Mouse (Mus musculus) cerebellum, adult 2 months (tissue): ENCODE measurements around the gene Rad1.
A peak's percentile ranks its signal among the peaks of the same experiment; 100 is the strongest.

Source experiments
- CTCF ChIP-seq: fragments of 200-500 bp; IDR thresholded peaks from 2 replicates; pipeline ENCODE4 v1.5.1; 2011; ENCODE audit warnings: low read depth, mild to moderate bottlenecking, control low read depth, low read length, moderate library complexity, borderline replicate concordance; ENCODE audit not compliant: insufficient read depth
- POLR2A ChIP-seq: fragments of 200-500 bp; IDR thresholded peaks from 2 replicates; pipeline ENCODE4 v1.6.1; 2011; ENCODE audit warnings: low read length, control low read depth, borderline replicate concordance; ENCODE audit not compliant: insufficient read depth

DNA sequence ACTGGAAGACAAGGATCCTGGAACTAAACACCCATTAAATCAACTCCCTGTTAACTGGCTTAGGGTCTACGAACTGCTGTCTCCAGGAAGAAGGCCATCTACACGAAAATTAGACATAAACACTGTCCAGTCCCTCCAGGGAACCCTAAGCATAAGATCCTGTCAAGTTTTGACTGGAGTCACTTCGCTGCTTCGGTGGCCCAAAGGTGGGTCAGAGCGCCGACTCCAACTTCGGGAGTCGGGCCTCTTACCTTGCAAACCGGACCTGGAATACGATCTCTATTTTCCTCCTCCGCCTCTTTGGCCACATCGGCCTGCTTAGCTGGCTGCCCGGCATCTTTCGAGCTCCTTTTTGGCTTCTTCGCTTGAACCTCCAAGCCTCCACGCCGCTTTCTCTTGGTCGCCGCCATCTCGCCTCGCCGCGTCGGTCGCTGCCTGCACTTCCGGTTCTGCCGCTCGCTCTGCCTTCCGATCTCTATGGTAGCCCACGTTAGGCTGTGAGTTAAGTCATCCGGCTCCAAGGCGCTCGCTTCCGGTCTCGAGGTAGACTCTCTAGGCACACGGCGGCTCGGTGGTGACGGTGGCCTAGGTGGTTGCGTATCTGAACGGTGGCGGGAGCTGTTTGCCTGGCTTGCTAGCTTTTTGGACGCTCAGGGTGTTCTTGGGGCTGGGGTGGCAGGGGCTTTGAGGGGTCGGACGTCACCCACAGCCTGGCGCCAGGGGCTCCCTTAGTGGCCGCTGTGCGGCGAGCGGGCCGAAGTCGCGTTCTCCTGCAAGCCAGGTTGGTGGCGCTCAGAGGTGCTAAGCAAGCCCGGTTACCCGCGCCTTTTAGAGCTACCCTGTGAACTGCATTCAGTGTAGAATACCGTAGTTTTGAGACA lies at the start of gene Rad1, which contains the start of gene Brix1:
- 0 out of 2 replicates have a peak, but pooled peaks have one; percentile 2 for TF ChIP-seq CTCF
- peak; percentile 87 for TF ChIP-seq POLR2A
